Mouse (Mus musculus): ENCODE results near the gene Cpn1.

DNA sequence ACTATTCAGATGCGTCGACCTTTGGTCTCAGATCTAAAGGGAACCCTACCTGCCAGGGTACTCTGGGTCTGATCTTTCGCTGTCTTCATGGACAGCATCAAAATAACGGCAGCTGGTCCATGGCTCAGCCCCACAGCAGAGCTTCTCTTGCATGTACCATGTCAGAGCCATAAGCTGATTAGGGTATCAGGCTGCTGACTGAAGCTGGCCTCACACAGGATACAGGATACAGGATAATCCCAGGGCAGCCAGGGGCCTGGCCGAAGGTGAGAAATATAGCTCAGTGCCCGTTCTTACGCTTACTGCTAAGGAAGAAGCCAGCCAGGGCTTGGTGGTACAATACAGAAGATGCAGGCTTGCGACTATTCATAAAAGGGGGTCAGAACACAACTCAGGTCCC is 41.8 kb downstream of the Cpn1 start:
- TF ChIP-seq CTCF (IDR thresholded peaks at IDR 0.05): no peak
- TF ChIP-seq EP300 (IDR thresholded peaks at IDR 0.05): no peak

All from lung, postnatal 0 days (tissue).